Mouse (Mus musculus) frontal cortex, postnatal 10 days (tissue): Measurements from ENCODE around the gene Olfr895.

ENCODE experiments used
- DNase-seq, 2 experiments: peaks; one replicate each; pipeline ENCODE4 v3.0.0; 2022; ENCODE audit warnings: low spot score in 2 of 2, mixed read lengths in 1 of 2

The Olfr895 gene

GRCm38 (mm10) chr9:38267551-38267950 is at the start of gene Olfr895:
Gene Olfr895 (plus strand): TSS chr9:38267851.
- DNase-seq = no peak

DNA sequence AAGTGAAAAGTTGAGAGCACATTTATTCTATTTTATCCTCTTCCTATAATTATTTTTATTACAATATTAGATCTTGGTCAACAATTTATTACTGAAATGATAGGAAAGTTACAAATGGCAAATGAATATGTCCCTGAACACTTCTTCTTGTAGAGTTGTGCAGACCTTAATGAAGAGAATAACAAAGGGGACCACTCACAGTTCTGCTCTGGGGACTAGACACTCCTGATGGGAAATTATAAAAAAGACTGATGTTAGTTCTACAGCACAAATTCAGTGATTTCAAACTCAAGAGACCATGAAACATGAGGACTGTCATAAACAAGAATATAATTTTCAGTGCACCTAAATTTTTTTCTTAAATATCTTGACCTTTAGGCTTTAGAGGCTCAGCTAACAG is 15.2 kb upstream of the Olfr895 start, which contains the start of gene Olfr143:
Gene Olfr143 (plus strand): TSS at position 301 of the 400 bp plus-strand sequence.
- DNase-seq = no peak

DNA sequence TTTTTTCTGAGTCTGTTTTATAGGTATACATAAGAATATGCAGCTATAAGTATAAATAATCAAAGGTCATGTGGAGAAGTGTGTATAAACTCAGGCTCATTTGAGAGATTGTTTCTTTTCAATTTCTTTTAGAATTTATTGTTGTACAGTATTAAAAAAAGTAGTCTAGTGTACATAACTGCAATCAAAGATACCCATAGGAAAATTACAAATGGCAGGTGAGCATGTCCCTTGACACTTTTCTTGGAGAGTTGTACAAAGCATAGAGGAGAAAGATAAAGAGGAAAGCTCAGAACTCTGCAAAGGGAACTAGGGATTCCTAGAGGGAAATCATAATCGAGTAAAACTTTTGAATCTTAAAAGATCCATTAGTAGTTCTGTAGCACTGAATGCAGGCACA is 23.2 kb downstream of the Olfr895 start, which contains the start of gene Olfr896-ps1:
Gene Olfr896-ps1 (plus strand): TSS at position 301 of the 400 bp plus-strand sequence.
- DNase-seq = no peak
